Mouse (Mus musculus) frontal cortex, postnatal 36 days (tissue): Measurements from ENCODE around the gene Ddhd1.

ENCODE experiments used
- DNase-seq, 2 experiments: peaks; one replicate each; pipeline ENCODE4 v3.0.0; 2022; ENCODE audit warnings: low spot score in 2 of 2

The Ddhd1 gene

DNA sequence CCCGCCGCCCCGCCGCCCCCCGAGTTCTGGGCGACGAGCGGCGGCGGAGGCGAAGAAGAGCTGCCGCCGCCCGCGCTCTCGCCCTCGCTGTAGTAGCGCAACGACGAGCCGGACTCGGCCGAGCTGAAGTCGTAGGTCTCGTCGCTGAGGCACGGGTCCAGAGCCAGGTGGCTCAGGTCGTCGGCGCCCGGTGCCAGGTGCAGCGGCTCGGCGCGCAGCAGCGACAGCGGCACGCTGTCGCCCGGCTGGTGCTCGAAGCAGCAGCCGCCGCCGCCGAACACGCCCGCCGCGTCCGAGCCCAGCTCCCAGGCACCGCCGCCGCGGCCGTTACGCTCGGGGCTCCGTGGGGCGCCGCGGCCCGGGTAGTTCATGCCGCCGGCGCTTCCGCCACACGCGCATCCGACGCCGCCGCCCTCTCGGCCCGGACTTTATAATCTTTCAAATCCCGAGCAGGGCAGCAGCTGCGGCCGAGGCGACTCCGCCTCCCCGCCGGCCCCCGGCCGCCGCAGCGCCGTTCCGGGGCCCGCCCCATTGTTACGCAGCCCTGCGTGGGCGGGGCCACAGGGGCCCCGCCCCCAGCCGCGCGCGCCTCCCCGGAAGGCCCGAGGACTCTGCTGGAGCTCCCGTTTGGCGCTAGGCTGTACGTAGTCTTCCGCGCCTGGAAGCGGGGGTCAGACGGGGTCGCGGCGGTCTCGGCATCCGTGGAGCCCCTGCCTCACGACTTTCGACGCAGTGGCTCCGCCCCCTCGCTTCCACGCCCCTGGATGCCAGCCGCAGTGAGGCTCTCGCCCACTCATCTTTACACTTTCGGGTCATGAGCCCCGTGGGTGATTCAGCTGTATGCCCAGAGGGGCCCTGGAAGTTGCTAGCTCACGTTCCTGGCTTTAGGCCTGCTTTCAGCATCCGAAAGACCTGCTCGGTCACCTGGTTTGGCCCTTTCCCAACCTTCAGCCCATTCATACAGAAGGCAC is at the start of gene Ddhd1:
TSS of gene Ddhd1 (minus strand) at position 503 of the 971 bp plus-strand sequence.
- DNase-seq: peak; percentile 81 to 89

DNA sequence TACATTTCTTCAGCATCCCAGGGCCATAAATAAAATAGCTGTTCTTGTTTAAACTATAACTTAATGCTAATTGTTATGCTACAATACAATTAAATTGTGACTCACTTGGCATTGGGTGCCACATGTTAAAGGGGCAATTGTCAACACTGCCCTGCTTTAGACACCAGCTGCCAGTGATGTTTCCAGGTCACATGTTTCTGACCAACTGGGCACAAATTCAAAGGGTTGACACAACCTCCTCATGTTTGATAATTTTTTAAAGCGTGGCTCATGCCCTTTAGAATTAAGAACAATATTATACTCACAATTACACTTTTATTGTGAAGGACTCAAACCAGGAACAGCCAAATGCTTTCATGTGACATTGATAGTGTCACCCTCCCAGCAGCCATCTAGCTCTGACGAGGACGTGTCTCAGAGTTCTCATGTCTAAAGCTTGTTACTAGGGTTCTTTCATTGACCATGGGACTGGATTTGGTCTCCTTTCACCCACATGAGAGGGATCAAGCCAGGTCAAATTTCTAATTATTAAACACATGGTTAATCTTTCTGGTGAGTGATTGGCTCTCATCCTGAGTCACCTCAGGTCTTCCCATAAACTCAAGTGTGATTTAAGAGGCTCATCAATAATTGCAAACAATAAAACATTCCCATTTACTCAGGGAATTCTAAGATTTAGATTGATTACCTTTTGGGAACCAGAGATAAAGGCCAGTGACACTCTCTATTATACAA is 49.4 kb upstream of the Ddhd1 start:
- DNase-seq: no peak

DNA sequence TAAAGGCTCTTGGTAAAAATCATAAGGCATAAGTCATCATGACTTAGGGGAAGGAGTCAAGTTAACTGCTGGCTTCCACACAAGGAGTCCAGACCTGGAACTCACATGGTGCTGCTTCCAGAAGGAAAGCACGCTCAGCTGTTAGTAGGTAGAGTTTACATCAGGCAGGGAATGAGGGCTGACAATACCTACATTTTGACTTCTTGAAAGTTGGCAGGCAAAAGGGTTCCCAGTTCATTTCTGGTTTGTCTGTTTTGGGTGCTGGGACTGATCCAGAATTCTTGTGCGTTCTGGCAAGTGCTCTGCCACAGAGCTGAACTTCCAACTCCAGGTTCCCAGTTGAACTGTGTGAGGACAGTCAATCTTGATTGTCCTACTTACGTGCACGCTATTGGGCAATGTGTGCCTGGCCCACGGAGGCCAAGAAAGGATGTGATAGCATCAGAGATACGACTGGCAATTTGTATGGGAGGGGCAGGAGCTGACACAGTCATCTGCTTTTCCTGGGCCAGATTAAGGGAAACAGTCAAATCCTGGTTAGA is 42.2 kb upstream of the Ddhd1 start:
- DNase-seq: no peak

DNA sequence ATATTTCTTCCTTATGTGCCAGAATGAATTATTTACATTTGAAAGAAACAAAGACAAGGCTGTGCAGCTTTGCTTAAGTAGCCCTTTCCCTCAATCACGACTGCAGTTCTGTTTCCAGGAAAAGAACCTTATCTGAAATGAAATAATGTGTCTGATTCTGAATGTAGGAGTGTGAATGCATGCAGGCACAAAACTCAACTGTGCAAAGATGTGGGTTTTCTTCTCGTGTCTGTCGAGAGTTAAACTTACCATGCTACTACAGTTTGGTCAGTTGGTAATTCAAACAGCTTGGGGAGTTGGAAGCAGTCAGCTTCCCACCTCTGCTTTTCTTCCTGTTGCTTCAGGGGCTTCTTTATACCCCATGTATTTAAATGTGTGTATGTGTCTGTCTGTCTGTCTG is 40.9 kb upstream of the Ddhd1 start:
- DNase-seq: peak in 1 of 2 experiments; percentile 5

DNA sequence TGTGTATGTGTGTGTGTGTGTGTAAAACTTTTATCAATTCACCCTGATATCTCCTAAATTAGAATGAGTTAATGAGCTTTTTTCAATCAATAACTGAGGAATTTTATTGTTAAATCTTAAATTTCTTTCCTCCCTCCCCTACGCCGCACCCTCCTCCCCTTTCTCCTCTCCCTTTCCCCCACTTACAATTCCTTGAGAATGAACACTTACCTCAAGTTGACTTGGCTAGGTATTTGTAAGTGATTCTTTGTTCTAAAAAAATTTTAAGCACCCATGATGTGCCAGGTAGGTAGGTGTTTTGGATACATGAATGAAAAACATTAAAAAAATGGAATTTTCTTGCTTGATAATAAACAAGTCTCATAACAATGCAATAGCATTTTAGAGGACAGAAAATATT is 38.2 kb upstream of the Ddhd1 start:
- no peak for DNase-seq

DNA sequence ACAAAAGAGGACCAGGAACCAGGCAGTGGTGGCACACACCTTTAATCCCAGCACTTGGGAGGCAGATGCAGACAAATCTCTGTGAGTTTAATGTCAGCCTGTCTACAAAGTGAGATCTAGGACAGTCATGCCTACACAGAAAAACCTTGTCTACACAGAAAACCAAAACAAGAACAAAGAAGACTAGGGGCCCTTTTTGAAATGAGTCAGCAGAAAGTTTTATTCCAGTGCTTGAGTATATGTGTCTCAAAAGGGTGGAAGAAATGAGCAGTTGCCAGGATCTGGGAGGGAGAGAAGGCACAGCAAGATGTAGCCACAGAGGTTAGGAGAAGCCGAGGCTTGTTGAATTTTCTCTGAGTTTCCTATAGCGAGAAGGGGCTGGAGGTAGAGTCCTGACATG is 35.9 kb upstream of the Ddhd1 start:
- DNase-seq: no peak

DNA sequence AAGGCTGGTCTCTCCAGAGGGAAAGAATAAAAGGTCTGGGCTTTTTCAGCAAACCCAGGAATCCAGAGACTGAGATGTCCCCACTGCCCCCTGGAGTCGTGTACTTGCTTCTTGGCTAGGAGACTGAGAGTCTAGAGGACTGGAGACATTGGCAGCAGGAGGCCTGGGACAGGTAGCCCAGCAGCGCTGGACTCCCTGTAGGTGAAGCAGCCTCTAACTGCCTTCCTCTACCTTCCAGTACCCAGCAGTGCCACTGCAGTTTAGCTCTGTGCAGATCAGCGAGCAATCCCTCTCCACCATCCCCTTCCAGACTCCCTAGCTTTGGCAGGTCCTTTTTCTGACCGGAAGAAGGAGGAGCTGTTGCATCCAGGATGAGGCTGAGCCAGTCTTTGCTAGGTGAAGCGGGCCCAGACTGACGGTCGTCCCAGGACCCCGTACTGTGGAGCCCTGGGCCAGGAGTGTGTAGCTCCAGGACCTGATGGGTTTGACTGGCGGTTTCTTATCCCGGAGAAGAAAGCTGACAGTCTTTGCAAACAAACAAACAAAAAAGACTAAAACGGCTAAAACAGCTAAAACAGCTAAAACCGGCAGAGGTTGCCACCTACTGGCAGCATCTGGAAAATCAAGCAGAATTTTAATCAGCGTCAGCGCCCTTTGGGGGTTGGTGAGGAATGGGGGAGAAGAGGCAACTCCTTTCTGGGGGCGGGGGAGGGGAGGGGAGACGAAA is 32.7 kb upstream of the Ddhd1 start:
- peak; percentile 55 to 69 for DNase-seq

DNA sequence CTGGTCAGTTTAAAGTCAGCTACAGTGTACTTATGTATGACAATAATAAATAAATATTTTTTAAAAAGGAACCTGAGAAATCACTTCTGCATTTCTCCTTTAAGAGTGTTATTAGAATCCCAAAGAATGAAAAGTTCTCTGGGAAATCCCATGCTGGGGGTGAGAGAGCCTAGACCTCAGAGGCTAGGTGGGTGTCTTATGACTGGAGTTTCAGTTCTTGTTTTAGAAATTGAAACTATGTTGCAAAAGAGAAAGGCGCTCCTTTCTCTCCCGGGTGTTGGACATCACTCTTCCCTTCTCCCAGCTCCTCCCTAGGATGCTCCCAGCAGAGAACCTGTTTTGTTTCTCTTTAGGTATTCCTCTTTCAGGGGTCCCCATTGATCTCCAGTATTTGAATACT is 27.4 kb upstream of the Ddhd1 start:
- no peak for DNase-seq

DNA sequence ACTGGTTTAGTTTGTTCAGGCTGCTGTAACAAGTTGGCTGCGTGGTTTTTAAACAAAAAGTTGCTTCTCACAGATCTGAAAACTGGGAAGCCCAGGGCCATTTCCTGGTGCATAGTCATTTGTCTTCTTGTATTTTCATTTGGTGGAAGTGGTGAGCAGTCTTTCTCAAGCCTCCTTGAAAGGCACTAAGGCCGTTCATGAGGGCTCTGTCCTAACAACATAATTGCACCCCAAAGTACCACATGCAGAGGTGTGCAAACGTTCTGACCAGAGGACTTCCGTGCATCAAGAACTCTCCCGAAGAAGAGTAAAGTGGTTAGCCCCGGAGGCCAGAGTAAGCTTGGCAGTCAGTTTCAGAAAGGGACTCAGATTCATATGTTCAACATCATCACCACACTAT is 18.8 kb upstream of the Ddhd1 start:
- DNase-seq: no peak

DNA sequence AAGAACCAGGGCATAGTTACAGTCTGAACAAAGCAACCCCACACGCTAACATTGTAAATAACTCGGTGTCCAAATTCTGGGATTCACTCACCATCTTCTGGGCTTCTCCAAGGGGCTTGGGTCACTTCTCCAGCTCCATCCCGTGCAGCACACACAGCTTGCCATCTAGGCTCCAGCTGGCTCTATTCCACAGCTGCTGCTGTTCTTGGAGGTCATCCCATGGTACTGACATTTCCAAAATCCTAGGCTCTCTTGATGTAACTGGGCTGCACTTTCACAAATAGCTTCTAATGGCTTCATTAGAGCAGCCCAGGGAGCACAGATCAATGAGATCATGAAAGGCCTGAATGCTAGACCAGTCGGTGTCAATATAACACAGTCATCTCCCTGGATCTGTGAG is 10.4 kb upstream of the Ddhd1 start:
- no peak for DNase-seq

DNA sequence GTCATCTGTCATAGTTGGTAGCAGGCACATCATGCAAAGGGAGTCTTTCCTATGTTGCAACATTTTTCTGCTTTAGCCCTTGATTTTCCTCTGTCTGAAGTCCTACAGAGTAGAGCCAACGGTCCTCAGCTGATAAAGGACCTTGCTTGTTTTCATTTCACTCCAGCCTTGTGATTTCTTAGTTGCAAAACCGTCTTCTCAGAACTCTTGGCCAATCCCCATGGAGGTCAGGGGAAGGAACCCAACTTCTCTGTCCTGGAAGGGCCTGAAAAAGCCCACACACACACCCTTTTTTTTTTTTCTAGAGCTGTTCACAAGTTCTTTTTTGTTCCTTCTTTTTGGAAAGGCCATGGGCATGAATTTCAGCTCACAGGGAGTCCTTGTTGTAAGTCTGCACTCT is 9.3 kb upstream of the Ddhd1 start:
- DNase-seq: no peak

DNA sequence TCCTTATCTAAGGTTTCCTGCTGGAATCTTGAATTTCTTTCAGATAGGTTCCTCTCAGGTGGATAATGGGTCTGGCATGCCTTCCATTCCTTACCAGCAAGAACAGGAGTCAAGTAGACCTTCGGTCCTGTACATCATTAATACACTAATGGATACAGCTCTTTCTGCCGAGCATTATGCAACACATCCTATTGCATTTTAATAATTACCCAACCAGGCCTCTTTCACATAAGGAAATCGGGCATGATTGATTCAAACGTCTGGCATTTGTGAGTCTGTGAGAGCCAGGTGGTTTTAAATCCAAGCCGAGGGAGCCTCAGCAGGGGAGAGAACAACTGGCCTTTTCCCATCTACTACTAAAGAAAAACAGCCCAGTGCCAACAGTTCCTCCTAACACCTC is 3.6 kb upstream of the Ddhd1 start:
- DNase-seq: no peak

DNA sequence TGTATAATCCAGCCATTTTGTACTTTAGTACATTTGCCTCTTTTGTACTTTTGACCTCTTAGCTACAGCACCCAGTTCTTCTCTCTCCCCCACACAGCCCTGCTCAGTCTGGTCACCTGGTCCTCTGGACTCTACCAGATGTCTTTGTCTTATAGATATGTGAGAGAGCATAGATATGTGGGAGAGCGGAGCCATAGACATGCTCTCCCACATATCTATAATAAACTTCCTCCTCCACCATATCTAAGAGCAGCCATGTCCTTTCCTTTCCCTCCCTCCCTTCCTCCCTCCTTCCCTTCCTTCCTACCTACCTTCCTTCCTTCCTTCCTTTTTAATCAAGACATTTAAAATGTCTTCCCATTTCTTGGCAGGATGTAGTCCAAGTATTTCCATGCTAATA is 2.4 kb upstream of the Ddhd1 start:
- no peak for DNase-seq

DNA sequence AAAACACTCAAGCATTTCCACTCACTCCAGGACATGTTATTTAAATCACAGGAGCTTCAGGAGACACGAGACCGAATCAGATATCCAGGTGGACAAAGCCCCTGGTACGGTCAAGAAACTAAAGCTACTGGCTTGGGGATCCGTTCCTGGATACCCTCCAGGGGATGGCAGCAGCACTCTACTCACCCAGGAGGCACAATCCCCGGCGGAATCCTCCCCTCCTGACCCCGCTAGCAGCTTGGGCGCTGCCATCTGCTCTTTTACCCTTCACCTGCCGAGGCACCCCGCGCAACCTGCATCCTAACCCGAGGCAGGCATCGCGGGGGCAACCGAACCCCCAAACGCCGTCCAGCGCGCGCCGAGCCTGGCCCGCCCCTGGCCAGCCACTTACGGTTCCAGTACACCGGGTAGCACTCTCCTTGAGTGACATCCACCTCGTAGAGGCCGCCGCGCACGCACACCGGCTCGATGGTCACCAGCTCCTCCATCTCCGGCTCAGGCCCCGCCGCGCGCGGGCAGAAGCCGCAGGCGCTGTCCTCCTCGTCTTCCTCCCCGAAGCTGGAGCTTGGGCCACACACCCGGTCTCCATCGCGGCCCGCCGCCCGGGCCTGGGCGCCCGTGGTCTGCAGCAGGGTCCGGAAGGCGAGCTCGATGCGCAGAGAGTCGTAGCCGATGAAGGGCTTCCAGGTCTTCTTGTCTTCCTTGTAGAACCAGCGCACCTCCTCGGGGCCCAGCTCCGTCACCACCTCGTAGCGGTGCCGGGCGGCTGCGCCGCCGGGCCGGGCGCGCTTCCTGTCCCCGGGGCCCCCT is 907 bp downstream of the Ddhd1 start:
- peak; percentile 50 to 51 for DNase-seq

DNA sequence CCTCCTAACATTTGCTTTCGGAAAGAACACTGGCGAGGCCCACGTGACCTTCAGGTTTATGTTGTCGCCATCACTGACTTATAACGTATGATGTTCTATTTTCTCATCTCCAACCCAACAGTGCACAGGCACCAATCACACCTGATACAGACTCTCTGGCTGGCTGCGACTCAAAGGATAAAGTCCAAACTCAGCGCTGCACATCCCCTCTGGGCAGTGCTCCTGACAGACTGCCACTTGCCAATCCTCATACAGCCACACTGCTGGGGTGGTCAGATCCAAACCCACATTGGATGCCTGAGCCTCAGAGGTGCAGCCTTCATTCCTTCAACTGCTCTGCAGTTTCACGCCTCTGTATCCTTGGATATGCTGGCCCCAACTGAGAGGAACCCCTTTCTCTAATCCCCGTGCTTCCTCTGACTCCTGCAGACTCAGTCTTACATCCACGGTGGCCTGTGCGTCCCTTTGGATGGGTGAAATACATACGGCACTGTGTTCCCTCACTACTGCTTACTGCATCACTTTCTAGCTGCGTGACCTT is 3.0 kb downstream of the Ddhd1 start:
- DNase-seq: no peak

DNA sequence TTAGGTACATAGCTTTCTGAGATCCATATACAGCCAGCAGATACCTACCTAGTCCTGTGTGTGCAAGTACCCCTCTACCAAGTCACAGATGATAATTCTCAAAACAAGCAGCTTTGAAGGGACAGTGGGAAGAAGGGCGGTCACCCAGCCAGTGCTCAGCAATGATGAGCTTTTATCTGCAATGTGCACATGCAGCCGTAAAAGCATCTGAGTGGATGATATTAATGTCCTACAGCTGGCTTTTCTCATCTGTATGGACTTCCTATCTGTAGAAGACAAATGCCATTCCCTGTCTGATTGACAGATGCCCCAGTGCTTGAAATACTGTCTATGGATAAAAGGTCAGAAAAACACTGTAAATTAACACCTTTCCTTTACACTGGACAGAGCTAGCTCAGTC is 4.2 kb downstream of the Ddhd1 start:
- no peak for DNase-seq

DNA sequence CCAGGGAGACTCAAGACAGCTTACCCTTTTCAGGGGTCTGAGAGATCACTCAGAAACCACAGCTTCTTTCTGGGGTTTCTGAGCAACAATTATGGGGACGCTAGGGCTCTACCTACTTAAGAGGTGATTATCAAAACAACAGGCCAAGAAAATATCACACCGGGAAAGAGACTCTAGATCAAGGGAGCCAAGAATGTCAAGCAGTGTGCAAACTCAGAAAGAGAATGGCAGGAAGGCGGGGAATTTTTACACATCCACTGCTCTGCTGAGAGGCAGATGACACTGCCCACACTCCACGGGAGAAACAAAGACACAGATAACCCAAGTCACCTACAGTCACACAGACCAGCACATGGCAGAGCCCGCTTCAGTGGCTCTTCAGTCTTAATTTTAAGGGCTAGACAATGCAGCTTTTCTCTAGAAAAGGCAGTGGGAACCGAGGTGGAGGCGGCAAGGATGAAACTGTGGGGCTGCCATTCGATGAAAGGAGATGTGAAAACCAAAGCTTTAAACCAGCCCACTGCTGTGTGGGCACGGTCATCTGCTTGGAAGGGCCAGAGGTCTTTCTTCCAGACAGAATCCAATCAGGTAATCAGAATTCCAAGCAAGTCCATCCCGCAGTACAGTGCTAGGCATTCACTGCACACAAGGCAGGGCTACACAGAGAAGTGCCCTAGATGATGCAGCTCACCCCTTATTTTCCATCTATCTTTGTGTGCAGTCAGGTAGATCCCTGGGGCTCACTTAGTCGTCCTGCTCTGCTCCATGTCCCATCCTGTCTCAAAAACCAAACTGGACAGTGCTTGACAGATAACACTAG is 8.7 kb downstream of the Ddhd1 start:
- no peak for DNase-seq

DNA sequence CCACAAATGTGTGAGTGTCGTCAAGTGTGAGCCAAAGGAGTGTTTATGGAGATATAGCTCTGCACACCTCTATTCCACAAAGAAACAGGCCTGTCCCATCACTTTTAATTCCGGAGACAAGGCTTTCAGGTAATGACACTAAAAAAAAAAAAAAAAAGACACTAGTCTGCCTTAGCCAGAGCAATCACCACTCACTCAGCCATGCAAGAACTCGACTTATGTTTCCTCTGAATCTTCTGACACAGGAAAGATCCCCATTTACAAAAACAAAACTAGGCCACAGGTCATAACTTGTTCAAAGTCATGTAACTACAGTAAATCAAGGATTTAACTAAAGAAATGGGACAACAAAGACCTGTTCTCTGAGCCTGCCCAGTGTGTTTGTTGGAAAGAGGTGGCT is 9.8 kb downstream of the Ddhd1 start:
- DNase-seq: no peak

DNA sequence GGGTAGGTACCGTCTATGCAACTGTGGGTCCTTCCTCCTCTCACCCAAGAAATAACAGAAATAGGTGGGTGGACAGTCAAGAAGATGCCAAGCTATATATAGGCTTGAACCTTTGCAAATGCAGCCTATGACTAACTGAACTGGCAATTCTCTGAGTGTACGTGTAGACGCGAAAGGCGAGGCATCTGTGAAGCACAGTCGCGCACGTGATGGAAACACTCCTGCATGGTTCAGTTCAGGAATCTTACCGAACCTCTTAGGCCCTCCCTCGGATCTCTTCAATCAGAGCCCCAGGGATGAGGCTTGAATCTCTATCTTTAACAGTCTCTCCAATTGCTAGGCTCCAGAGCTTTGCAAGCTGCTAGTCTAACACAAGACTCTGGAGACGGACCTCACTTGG is 10.3 kb downstream of the Ddhd1 start:
- DNase-seq: no peak

DNA sequence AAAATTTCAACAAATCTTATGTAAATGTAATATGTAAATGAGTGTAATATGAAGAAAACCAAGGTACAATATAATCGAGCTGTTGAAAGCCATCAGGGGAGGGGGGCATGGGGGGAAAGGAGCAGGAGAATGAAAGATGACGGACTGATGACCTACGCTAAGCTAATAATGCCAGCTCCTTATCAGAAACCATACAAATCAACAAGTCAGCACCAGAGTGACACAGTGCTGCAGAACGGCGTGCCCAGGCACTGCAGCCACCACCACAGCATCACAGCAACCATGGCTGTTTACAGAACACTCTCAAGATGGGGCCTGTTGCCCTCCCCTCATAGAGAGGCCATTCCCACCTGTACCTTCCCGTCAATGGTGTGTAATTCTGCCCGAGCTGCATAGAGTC is 10.8 kb downstream of the Ddhd1 start:
- DNase-seq: no peak
